Mouse (Mus musculus) testis, postnatal 10 days (tissue): ENCODE results near the gene Cry2.

ENCODE experiments used
- DNase-seq: peaks from one replicate; pipeline ENCODE4 v3.0.0; 2021; ENCODE audit warnings: low spot score

Gene Cry2

GRCm38 (mm10) chr2:92444376-92444775, 10.5 kb upstream of the Cry2 start:
- no peak for DNase-seq

GRCm38 (mm10) chr2:92443313-92443712, 9.5 kb upstream of the Cry2 start:
- no peak for DNase-seq

- no peak for DNase-seq
Measured at GRCm38 (mm10) chr2:92442419-92443001, 8.7 kb upstream of the Cry2 start.

GRCm38 (mm10) chr2:92440432-92440831, 6.6 kb upstream of the Cry2 start:
- no peak for DNase-seq

GRCm38 (mm10) chr2:92438567-92438966, 4.7 kb upstream of the Cry2 start:
- DNase-seq, result no peak

GRCm38 (mm10) chr2:92437875-92438274, 4.0 kb upstream of the Cry2 start:
- DNase-seq, result peak; percentile 88

GRCm38 (mm10) chr2:92437366-92437765, 3.5 kb upstream of the Cry2 start:
- no peak for DNase-seq

GRCm38 (mm10) chr2:92435023-92435422, 1.2 kb upstream of the Cry2 start:
- DNase-seq, result no peak

- no peak for DNase-seq
Measured at GRCm38 (mm10) chr2:92434375-92434745, 517 bp upstream of the Cry2 start.

- peak; percentile 88 for DNase-seq
Measured at GRCm38 (mm10) chr2:92432299-92433295, 1.2 kb downstream of the Cry2 start.

- no peak for DNase-seq
Measured at GRCm38 (mm10) chr2:92431611-92432179, 2.1 kb downstream of the Cry2 start.

GRCm38 (mm10) chr2:92430723-92431541, 2.9 kb downstream of the Cry2 start:
- DNase-seq, result peak; percentile 56

GRCm38 (mm10) chr2:92430089-92430488, 3.8 kb downstream of the Cry2 start:
- DNase-seq, result no peak

GRCm38 (mm10) chr2:92427882-92428281, 6.0 kb downstream of the Cry2 start:
- DNase-seq, result peak; percentile 57

- DNase-seq, result no peak
Measured at GRCm38 (mm10) chr2:92426426-92426825, 7.4 kb downstream of the Cry2 start.

- DNase-seq, result no peak
Measured at GRCm38 (mm10) chr2:92425366-92425765, 8.5 kb downstream of the Cry2 start.

GRCm38 (mm10) chr2:92424462-92425308, 9.2 kb downstream of the Cry2 start:
- peak; percentile 69 for DNase-seq

- peak; percentile 95 for DNase-seq
Measured at GRCm38 (mm10) chr2:92423702-92424461, 10.0 kb downstream of the Cry2 start.

- DNase-seq, result no peak
Measured at GRCm38 (mm10) chr2:92423156-92423555, 10.7 kb downstream of the Cry2 start.

GRCm38 (mm10) chr2:92422388-92423135, 11.3 kb downstream of the Cry2 start:
- DNase-seq, result no peak
